Mouse (Mus musculus): ENCODE data around the gene Gm10945. TPM values are rescaled to one million over a fixed set of nuclear protein-coding genes. Genes with fewer than 3 reads are reported as not detected.

Gene Gm10945
- total RNA-seq (2023) = not detected in 2 replicates

GRCm38 (mm10) chr10:6761287-6761811 lies at the start of gene Gm10945:
Gm10945 (minus strand) TSS chr10:6761761.

GRCm38 (mm10) chr10:6758206-6758605 lies 3.4 kb downstream of the Gm10945 start, which contains the start of gene Oprm1:
Oprm1 (plus strand) TSS chr10:6758506.

Other genes starting within 250 kb of the Gm10945 start
- gene Oprm1, start 3.3 kb downstream of the Gm10945 start, total RNA-seq (2023) = not detected in 2 replicates

Measured in neutrophil, adult 65 days (primary cell).